Mouse (Mus musculus) regulatory T cell (primary cell): ENCODE results near the gene Krtap21-1.

ENCODE experiments used
- in situ Hi-C: fragments of 300-600 bp; cut with MboI, MseI; formaldehyde crosslinking; loops from one replicate; pipeline ENCODE4 v1.15.1; 2025; ENCODE audit warnings: high pct_unique_total_duplicates

Gene Krtap21-1

DNA sequence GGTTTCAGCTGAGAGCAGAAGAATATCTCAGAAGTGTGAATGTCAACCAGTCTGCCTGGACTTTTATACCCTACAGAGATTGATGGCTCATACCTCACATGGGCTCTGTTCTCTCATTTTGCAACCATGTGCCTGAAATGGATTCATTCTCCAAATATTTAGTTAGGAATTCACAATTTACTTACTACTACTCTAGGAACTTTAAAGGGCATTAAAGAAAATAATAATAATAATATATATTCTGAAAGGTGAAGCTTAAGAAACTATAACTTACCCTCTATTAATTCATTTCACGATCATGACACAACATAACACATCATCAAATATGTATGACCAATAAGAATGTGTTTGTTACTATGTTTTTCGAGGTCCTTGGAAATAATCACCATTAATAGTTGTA is at the start of gene Krtap21-1:
Krtap21-1 (minus strand) TSS at position 101 of the 400 bp plus-strand sequence.
- in situ Hi-C loops: no loop called here

DNA sequence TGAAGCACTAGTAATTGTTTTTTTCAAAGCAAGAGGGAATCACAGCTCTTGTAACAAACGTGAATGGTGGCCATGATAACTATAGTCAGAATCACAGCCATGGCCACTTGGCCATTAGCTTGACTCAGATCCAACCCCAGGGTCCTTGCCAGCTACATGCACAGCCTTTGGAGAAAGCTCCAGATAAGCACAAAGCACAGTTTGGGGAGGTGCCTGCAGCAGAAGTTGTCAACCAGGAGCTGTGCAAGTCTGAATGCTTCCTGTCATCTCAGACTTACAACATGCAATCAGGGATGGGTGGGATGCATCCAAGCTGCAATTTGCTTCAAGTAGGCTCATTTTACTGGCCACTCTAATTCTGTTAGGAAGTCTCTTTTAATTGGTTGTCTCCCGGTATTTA is 25.9 kb upstream of the Krtap21-1 start:
- in situ Hi-C loops: no loop called here

DNA sequence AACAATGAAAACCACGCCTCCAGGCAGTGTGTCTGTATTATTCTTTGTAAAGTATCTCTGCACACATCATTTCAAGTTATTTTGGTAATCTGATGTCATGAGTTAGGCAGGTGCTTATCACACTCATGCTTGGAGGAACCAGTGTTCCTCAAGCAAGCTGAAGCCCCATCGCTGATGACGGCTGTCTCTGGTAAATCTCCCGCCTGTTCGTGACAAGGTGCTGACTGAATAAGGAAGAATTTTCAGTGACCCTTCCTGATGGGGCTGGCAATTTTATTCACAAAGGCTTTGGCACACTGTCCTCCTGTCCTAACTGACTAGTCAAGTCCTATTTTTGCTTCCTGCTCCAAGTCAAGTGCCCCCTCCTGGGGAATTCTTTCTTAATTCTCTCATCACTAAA is 21.6 kb upstream of the Krtap21-1 start:
- in situ Hi-C loops: no loop called here

DNA sequence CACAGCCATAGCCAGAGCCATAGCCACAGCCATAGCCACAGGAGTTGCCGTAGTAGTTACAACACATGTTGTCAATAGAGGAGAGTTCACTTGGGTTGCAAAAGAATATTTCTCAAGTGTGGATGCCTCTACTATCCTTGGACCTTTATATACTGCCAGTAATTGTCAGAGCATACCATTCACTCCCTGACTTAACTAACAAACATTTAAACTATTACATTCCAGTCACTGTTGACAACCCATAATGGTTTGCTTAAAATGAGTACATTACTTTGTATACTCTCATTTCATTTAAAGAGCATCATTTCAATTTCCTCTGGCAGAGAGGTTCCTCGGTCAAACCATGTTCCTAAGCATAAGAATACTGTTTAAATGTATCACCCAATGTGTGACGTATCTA is 16.3 kb upstream of the Krtap21-1 start, which contains the start of gene Krtap6-2:
Krtap6-2 (minus strand) TSS at position 101 of the 400 bp plus-strand sequence.
- in situ Hi-C loops: no loop called here

DNA sequence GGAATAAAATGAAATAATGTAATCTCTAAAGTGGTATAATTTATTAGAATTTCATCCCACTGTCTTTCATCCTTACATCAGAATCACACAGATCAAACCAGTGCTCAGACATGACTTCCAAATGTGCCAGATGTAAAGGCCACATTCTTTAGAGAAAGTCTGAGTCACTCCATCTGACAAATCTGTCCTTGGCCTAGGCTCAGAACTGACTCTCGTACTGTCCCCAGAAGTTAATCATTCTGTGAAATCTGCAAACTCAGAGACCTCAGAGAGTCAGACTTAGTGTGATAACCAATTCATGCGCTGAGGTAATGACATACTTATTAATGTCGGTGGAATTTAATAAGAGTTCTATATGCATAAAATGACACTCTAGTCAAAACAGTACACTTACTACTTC is 12.6 kb upstream of the Krtap21-1 start:
- in situ Hi-C loops: no loop called here

DNA sequence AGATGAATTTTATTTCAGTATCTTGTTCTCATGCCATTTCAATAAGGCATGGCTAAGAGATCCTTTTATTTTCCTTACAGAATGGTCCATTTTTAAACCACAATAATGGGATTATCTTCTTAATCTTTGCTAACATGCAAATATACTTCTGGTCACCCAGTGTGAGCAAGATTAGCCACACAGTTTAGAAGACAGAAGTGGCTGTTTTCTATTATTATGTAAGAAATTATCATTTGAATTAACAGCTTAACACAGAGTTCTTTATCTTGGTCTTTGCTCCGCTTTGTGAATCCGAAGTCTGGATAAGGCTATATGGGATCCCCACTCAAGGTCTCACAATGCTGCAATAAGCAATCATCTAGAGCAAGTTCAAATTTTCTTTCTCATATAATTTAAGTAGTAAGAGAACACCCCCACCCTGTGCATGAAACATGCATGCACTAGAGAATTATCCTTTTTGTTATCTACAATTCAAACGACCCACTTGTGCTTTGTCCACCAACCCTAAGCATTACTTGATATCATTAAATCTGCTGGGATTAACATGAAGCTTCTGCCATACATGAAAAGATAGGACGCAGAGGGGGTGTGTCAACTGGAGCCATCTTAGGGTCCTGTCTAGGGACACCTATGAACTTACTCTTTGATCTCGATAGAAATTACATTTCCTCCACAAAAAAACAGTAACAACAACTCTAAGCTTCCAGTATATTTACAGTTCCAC is 6.8 kb upstream of the Krtap21-1 start:
- in situ Hi-C loops: no loop called here

DNA sequence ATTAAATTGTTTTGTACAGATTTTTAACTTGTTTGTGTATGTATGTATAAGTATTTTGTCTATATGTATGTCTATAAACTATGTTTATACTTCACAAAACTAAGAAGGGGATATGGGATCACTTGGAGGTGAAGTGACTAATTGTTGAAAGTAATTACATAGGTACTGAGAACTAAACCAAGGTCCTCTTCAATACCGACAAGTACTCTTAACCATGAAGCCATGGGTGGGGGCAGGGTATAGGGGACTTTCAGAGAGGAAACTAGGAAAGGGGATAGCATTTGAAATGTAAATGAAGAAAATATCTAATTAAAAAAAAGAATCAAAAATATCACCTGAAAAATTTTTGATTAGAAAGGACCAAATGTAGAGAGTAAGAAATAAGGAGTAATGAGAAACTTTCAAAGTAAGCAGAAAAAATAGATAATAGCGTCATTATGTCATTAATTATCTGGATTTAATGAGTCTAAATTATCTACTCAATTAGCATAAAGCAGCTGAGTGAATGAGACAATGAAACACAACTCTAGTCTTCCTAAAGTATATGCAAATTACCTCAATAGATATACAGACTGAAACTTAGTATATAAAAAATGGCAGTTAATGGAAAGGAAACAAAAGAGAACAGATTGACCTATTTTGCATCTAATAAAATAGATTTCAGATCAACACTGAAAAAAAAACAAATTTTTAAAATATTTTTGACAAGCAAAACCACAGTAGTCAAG is 30.8 kb downstream of the Krtap21-1 start:
- in situ Hi-C loops: no loop called here
